Mouse (Mus musculus) olfactory bulb, adult 2 months (tissue): ENCODE measurements around the gene Ranbp10. TPM values are rescaled to one million over a fixed set of nuclear protein-coding genes. Genes with fewer than 3 reads are reported as not detected.

ENCODE experiments used
- H3K27ac ChIP-seq: fragments of 200-500 bp; 2 replicates; pipeline ENCODE4 v1.5.1; 2012; ENCODE audit warnings: low read depth, low read length; ENCODE audit not compliant: insufficient read depth
- H3K4me1 ChIP-seq: fragments of 200-500 bp; 2 replicates; pipeline ENCODE4 v1.6.1; 2012; ENCODE audit warnings: low read length; ENCODE audit not compliant: control insufficient read depth, insufficient read depth
- H3K4me3 ChIP-seq: fragments of 200-500 bp; 2 replicates; pipeline ENCODE4 v1.5.1; 2012; ENCODE audit warnings: mild to moderate bottlenecking, low read depth, low read length, moderate library complexity; ENCODE audit not compliant: insufficient read depth
- CTCF ChIP-seq: fragments of 200-500 bp; IDR thresholded peaks from 2 replicates; pipeline ENCODE4 v1.5.1; 2012; ENCODE audit warnings: low read depth, mild to moderate bottlenecking, low read length, moderate library complexity; ENCODE audit not compliant: insufficient read depth
- POLR2A ChIP-seq: fragments of 200-500 bp; IDR thresholded peaks from 2 replicates; pipeline ENCODE4 v1.6.1; 2012; ENCODE audit warnings: mild to moderate bottlenecking, low read depth, low read length, moderate library complexity; ENCODE audit not compliant: insufficient read depth
- WGBS: fragments of 180-500 bp; shearing (Covaris S2); methylation state at CpG from one replicate; pipeline ENCODE4 v1.1.7; 2018; 5-methylcytosine and 5-hydroxymethylcytosine counted together
- polyA plus RNA-seq: library from polyadenylated mRNA; stranded (reverse); fragments of >200 nt; gene quantifications from 2 replicates; pipeline ENCODE4 v1.2.4, GENCODE M21; 2012; ENCODE audit warnings: low replicate concordance; ENCODE audit not compliant: missing spikeins, insufficient read depth, insufficient read length

Gene Ranbp10
- polyA plus RNA-seq, 1 experiment, result not detected

DNA sequence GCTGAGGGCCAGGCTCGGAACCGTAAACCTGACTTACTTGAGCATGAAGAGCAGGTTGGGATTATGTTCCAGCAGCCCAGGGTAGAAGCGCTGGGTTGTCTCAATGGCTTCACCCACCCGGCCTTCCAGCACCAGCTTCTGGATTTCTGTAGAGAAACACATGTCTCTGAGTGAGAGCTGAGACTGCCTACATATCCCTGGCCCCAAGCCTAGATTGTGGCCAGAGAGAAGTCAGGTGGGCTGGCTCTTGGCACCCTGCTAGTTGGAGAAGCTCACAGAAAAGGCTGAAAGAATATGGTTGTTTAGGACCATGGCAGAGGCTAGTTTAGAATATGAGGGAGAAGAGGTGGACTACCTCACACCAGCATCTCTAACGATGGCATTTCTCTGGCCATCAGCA is 52.7 kb downstream of the Ranbp10 start:
- no peak for TF ChIP-seq POLR2A
- TF ChIP-seq CTCF, result no peak
- H3K4me3 ChIP-seq, result no peak overlapping the region
- H3K4me1 ChIP-seq, result no peaks in the 10 kb centered on the region
- WGBS, result 91% methylated on average over 5 of the region's 5 CpGs
- H3K27ac ChIP-seq, result no peak overlapping the region

DNA sequence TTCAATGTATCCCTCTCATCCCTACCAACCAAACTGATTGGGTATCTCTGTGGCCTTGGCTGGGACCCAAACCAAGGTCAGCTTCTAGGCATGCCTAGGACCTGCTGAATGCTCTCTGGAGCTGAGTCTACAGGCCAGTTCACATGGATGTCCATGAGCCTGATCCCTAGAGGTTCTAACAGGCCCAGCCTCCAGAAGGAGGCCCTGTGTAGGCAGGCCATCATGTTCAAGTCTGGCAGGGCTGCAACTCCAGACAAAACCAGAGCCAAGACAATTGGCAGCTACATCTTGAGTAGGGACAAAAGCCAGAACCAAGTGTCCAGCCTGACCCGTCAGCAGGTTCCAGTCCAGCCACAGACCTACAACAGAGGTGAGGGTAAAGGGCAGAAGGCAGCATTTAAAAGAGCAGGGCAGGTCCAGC is 53.7 kb downstream of the Ranbp10 start:
- WGBS, result 66% methylated on average over 1 of the region's 1 CpGs
- Histone ChIP-seq H3K27ac (no peak overlapping the region), H3K4me3 (no peak overlapping the region), H3K4me1 (no peaks in the 10 kb centered on the region)
- TF ChIP-seq POLR2A (no peak), CTCF (no peak)

- H3K4me1 ChIP-seq, result no peaks in the 10 kb centered on the region
- WGBS, result 92% methylated on average over 12 of the region's 12 CpGs
- TF ChIP-seq CTCF (no peak), POLR2A (no peak)
- no peak overlapping the region for H3K27ac ChIP-seq
- no peak overlapping the region for H3K4me3 ChIP-seq
Observed at GRCm38 (mm10) chr8:105771398-105772175, 55.6 kb downstream of the Ranbp10 start.

DNA sequence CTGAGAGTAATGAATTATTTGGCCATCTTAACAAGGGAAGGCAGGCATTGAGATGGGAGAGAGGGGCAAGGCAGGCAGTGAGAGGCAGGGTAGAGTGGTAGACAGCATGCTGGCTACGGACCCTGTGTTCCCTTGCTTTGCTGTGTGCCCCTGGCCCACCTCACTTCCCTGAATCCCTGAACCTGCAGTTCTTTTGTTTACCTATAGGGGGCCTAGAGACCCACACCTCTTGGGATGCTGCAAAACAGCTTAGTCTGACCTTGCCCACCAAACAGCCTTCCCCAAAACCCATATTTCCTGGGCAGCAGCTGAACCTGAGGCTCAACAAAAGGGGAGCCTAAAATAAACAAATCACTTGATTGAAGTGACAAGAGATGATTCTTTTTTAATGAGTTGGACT is 56.5 kb downstream of the Ranbp10 start:
- H3K27ac ChIP-seq, result no peak overlapping the region
- TF ChIP-seq POLR2A (no peak), CTCF (0 out of 2 replicates have a peak, but pooled peaks have one; percentile 23)
- 63% methylated on average over 1 of the region's 1 CpGs for WGBS
- no peaks in the 10 kb centered on the region for H3K4me1 ChIP-seq
- H3K4me3 ChIP-seq, result no peak overlapping the region

DNA sequence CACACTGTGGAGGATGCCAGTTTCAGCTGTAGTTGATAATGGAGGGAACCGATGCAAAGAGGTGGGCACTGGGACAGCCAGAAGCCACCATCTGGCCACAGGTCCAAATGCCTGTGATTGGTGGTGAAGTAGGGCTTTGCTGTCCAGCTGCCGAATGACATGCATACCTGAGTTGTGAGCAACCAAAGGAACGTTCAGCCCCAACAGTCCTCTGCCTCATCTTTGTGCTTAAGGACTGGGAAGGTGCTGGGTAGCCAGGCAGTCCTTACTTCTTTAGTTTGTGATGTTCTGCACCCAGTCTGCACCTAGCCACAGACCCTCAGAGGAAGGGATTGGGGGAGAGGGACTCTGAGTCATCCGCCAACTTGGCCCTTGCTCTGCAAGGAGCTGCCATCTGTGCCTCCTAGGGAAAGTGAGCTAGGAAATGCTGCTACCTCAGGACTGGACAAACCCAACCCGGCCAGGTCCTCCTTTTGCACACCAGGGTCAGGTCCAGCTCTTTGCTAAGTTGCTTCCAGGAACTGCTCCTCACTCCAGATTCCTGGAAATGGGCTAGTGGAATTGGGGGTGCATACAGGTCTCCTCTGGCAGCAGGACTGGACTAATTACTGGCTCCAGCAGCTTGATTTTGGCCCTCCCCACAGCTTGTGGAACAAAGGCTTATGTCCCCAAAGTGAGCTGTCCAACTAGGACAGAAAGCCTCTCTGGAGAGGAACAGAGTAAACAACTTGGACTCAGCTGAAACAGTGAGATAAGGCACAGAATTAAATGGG is 58.5 kb downstream of the Ranbp10 start:
- H3K4me1 ChIP-seq, result no peaks in the 10 kb centered on the region
- H3K4me3 ChIP-seq, result no peak overlapping the region
- TF ChIP-seq CTCF (no peak), POLR2A (no peak)
- no peak overlapping the region for H3K27ac ChIP-seq
- 76% methylated on average over 5 of the region's 5 CpGs for WGBS

DNA sequence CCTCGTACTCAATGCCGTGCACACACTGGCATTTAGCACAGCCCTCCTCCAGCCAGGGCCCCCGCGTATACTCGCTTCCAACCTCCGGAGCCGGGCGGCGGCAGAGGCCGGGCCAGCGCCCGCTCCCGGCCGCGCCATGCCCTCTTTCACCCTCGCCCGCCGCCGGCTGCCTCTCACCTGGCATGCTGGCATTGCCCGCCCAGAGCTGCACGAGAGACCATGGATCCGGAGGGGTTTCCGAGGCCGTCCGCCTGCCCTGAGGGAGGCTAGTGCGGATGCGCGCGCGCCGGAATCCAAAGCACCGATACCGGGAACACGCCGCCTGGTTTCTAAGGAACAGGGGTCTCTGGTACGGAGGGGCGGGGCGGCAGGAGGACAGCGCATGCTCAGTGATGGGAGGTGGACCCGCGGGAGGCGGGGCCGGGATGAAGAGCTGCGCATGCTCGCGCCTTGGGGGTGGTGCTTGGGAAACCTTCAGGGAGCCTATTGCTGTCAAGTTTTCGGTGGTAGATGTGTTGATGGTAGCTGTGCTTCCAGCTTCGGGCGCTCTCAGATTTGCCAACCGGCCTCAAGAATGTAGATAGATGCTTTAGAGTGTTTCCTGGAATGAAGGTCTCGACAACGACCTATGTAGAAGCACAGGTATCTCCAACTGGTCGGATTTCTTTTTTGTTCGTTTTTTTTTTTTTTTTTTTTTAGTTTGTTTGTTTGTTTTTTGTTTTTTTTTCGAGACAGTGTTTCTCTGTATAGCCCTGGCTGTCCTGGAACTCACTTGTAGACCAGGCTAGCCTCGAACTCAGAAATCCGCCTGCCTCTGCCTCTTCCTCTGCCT is 68.7 kb downstream of the Ranbp10 start, which contains the start of gene Gfod2:
Gfod2 (minus strand) TSS at position 388 of the 832 bp plus-strand sequence.
- Histone ChIP-seq H3K27ac (no peak within 1 kb of the TSS), H3K4me1 (0 out of 2 replicates have a peak, but pooled peaks cover 4% of the 10 kb centered on the region), H3K4me3 (peak within 1 kb of the TSS; percentile 97)
- no peak for TF ChIP-seq CTCF
- peak; percentile 46; the same call in 1 of the 2 replicates for TF ChIP-seq POLR2A
- 3% methylated on average over 57 of the region's 57 CpGs for WGBS

GRCm38 (mm10) chr8:105757796-105758276 is 69.3 kb downstream of the Ranbp10 start:
- TF ChIP-seq POLR2A (no peak), CTCF (no peak)
- Histone ChIP-seq H3K4me3 (peak overlapping the region; percentile 97), H3K4me1 (0 out of 2 replicates have a peak, but pooled peaks cover 4% of the 10 kb centered on the region), H3K27ac (no peak overlapping the region)
- 2% methylated on average over 12 of the region's 12 CpGs for WGBS

DNA sequence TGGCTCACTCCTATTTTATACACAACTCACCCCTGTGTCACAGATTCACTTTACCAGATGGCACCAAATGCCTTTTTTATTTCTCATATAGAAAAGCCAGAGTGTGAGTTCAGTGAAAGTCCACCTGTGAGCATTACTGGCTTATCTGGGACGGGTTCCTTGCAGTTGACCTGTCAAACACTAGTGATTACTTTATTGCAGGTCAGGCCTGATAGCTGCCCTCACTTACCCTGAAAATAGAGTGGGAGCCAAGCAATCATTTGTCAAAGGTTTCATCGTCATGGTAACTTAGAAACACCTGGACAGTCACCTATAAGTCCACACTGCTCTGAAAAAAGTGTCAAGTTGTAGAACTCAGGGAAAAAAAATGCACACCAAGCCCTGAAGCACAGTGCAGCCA is 72.5 kb downstream of the Ranbp10 start:
- no peak overlapping the region for H3K27ac ChIP-seq
- TF ChIP-seq POLR2A (no peak), CTCF (no peak)
- H3K4me3 ChIP-seq, result no peak overlapping the region
- 97% methylated on average over 2 of the region's 2 CpGs for WGBS
- peaks cover 16% of the 10 kb centered on the region for H3K4me1 ChIP-seq
